Mouse (Mus musculus): ENCODE results near the gene Mrps27. TPM values are rescaled to one million over a fixed set of nuclear protein-coding genes. Genes with fewer than 3 reads are reported as not detected.

Gene Mrps27
- total RNA-seq, 1 experiment from 2014 or later = 54.7 TPM

DNA sequence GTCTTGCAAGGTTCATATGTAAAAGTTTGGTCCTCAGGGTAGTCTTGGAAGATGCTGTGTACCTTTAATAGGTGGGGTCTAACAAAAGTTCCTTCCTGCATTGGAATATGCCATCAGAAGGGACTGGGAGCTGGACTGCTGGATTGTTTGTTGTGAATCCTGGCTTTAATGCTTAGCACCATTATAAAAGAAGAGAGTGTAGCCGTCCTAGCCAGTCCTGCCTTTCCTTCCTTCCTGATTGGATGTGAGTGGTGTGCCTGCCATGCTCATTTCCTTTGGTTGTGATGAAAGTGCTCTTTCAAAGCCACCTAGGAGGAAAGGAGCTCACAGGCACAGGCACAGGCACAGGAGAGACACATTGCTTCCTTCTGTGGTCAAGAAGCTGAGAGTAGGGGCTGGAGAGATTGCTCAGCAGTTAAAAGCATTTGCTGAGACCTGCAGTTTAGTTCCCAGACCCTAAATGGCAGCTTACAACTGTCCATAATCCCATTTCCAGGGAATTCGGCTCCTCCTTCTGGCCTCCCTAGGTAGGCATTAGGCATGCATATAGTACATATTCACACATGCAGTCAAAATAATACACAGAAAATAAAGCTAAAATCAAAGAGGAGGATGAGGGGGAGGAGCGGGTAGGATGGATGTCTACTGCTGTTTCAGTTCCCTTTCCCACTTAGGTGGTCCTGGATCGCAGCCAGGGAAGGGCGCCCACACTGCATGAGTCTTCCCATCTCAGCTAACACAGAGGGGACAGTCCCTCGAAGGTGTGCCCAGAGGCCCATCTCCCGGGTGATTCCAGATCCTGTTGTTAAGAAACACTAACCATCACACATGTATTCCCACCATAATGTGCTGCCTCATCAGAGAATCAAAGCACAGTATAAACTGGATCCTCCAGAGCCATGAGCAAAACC lies 43.6 kb downstream of the Mrps27 start:
- no peak for DNase-seq

DNA sequence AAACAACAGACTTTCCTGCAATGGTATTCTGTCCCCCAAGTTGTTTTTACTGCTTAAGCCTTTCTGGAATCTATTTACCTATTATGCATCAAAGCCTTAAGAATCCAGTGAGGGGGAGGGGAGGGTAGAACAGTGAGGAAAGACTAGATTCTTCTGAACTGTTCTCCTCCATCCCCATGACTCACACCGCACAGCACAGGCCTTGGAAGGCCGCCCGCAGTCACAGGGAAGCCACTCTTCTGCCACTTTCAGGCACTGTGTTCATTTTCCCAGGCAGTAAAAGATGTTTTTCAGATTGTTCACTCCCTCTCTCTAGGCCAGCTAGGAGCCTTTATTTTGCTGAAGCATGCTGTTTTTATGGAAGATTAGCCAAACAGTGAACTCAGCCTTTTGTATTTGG lies 46.8 kb downstream of the Mrps27 start:
- DNase-seq = peak; percentile 88

DNA sequence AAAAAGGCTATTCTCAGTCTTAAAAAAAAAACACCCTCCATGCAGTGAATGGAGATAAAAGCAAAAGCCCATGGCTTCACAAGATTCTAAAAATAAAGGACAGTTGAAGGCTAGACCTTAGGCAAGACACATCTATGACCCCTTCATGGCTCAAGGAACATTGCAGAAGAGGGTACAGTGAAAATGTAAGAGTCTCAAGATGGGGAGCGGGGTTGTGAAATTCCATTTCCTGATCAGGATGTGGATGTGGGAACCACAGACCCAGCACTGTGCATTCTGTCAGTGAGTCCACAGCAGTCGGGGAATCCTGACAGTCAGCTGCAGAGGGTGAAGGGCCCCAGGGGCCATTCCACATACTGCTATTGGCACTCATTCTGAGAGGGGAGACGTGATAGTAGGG lies 48.5 kb downstream of the Mrps27 start:
- DNase-seq = no peak

DNA sequence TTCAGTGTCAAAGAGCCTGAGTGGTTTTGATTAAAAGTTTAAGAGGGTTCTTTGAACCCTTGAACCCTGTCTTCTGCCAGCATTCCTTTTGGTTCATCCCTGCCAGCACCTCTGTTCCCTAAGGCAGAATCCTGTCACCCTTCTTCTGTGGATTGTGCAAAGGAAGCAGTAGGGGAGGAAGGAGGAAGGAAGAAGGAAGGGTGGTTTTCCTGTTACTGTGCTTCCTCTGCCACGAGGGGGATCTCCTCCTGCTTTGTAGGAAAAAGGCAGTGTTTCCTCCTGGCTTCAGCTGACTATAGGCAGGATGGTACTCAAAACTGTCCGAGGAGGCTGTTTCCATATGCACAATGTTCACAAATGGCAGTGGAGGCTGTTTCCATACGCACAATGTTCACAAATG lies 50.1 kb downstream of the Mrps27 start:
- DNase-seq = no peak

DNA sequence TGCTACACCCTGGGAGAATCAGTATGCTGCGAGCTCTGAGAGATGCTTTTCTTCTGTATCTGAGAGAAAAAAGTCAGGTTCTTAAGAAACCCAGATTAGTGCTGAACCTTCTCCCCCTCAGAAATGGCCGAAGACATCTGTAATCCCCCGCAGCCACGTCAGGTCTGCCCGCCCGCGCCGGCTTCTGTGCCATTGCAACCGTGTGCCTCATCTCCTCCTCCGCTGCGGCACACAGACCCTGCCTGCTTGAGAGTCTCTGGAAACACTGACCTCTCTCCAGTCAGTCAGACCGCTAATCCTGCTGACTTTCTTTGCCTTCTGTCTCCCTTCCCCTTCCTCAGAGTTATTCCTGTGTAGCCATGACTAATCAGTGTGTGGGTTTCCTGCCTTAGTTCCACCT lies 50.9 kb downstream of the Mrps27 start:
- no peak for DNase-seq

DNA sequence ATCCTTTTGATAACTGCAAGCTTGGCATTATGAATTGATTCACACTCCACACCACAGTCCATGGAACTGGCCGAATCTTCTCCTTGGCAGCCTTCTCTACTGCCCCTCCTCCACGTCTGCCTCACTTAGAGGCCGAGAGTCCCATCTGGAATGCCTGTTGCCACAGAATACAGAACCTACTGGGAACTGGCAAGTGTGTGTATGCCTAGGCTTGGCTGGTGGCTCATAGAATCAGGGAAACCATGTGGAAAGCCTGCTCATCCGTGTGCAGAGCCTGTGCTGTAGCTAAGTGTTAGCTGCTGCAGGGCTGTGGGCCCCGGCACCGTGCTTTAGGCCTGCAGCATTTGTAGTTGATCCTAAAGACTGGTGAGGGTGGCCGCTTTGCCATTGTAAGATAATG lies 52.6 kb downstream of the Mrps27 start:
- DNase-seq = no peak

DNA sequence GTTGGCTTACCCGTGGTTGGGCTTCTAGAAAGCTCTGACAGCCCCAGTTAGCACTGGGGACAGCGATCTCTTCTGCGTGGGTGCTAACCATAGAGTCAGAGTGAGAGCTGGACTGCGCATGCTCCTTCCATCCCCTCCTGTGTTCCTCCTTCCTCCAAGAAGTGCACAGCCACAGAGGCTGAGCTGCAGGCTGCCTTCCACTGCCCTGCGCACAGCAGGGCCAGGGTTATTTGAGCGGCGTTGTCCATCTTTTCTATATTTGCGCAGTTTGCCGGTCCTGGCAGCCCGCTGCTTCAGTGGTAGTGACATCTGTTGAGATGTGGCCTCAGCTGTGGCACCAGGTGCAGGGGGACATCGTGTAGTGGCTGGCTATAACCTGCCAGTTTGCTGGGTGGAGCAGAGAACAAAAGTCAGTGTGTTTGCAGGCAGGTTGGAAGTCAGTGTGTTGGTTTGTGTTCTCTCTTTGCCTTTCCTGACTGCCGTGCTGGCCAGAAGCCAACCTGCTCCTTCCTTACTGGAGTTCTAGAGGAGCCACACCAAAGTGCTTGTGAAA lies 53.6 kb downstream of the Mrps27 start:
- DNase-seq = no peak

DNA sequence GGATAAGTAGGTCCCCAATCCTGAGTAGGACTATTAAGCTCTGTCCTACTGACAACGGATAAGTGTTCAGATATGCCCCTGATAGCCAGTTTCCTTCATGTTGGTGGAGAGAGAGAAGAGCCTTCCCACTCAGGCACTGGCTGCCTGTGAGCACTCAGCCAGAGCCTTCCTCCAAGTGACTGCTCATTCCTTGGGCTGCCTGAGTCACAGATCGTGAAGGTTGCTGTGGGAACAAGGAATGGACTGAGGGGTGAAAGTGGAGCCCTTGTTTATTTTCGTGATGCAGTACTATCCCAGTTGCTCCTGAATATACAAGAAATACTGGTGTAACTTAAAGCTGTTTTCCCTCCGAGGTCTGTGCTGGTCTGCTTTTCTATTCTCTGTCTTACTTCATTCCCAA lies 54.8 kb downstream of the Mrps27 start:
- no peak for DNase-seq

DNA sequence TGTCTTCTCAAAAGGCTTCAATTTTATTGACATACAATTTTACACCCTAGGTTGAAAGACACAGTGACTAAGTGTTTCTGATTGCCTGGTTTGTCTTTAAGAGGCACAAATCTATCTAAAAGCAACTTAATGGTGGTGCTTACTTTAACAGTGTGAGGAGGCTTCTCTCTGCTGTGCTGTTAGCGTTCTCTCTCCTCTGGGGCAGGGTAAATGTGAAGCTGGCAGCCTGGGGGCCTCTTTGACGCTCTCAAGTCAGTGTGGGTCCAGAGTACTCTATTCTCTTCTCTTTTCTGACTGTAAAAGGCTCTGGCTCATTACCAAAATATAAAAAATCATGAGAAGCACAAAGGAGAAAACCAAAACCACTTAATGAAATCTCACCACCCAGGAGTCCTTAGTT lies 64.6 kb downstream of the Mrps27 start:
- no peak for DNase-seq

DNA sequence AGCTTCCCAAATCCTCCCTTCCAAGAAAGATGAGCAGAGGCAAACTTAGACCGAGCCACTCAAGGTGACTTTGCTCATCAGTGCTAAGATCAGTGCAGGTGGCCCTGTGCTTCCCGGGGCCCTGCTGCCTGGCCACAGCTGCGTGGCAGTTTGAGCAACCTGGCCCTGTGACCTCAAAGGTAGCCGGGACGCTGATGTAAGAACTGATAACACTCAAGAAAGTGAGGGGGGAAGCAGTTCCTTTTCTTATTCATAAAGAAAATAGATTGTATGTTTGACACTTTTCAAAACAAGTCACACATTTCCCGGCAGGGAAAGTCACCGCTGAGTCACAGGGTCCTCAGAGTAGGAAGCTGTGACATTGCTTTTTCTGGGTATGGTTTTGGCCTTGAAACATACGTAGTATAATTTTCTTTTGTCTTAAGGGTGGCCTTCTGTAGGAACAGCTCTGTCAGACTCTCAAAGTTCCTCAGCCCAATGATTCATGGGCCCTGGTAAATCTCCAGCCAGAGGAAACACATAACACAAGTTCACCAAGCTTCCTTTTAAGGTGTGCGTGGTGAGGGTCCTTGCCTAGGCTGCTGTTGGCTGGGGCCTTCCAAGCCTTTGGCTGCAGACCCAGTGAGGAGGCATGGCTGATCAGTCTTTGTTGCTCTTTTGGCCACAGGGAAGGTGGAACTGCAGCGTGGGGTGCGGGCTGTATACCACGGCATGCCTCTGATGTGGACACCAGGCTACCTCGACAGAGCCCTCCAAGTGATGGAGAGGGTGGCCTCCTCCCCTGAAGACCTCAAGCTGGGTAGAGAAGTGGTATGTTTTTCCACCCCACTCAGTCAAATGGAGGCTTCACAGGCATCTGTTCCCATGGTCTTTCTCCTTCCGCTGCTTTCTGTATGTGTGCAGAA lies 66.3 kb downstream of the Mrps27 start:
- DNase-seq = peak; percentile 37

DNA sequence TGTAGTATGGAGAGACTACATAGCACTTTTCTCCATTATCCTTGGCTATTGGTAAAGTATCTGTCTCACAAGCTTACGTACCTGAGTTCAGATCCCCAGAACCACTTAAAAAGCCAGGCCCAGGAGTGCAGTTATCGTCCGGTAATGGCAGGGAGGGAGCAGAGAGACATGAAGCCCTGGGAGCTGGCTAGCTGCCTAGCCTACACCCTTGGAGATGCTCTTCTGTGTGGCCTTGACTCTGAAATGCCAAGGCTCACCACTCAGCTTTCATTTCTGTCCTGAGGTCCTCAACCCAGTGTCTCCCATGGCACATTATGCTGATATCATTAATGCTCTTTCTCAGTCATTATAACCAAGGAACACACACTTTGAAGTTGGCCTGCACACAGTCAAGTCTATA lies 67.2 kb downstream of the Mrps27 start:
- DNase-seq = peak; percentile 81

DNA sequence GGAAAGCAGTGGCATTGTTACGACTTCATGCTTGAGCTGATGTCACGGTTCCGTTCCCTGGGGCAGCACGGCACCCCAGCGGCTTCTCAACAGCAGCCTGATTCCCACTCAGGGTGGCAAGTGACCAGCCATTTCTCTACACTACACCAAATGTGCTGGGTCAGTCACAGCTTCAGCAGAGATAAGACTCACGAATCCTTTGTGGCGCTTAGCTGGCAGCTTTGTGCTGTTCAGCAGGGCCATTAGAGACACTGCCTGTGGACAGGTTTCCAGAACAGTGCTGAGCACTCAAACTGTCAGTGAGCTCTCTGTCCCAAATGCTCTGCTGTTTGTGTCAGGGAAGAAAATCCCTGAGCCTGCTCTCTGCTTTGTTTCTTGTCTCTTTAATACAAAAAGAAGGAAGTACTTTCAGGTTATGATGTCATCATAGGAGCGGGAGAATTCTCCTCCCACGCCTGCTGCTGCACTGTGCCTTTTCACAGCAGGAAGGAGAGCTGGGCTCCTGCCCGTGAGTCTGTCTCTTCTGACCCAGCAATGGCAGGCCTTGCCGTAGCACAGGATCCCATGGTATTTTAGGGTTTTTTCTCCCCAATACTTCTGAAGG lies 68.0 kb downstream of the Mrps27 start:
- DNase-seq = peak; percentile 63

DNA sequence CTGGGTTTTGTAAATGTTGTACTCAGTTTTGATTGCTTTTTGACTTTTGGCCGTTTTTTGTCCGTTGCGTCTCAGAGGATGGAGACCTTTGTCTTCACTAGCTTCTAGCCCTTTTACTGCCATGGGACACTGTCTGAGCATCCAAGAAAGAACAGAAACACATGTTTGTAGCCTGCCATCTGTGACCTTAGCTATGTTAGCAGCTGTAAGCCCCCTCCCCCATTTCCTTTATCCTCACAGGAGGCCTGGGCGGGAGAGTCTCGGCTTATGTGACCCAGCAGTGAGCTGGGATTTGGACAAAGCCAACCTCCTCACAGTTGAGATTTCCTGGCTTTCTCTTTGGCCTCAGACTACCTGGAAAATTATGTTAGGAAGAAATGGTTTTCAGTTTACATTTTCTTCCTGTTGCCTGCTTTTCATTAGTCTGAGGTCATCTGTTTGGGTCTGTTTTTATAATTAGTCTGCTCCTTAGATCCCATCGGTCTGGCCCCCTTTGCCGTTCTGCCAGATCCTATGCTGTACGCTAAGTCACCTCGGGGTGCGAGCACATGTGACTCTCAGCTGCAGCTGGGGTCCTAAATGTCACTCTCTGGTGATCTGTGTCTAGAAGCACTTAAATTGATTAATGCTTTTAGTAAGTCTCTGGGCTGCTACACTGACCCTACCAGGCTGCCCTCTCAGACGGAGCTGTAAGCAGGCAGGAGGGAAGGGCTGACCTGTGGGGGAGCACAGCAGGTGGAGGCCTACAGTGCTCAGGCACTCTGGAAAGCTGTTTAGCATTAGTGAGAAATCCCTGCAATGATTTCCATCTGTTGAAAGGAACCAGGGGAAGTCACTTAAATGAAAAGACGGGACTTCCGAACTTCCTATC lies 69.1 kb downstream of the Mrps27 start:
- DNase-seq = no peak

DNA sequence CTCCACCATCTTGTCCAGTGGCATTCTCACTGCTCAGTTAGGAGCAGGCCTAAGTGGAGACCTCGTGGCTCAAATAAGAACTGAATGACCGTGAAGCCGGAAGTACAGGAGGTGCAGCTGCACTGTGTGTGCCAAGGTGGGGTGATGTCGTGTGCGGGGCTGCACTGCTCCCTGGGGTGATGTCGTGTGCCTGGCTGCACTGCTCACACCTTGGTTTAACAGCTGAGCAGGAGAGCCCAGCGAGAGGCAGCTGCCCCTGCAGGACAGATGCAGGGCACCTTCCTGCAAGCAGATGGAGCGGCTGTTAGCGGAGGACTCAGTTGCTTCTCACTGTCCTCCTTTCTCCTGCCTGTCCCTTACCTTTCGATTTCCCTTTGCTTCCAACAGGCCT lies 69.8 kb downstream of the Mrps27 start:
- DNase-seq = no peak

DNA sequence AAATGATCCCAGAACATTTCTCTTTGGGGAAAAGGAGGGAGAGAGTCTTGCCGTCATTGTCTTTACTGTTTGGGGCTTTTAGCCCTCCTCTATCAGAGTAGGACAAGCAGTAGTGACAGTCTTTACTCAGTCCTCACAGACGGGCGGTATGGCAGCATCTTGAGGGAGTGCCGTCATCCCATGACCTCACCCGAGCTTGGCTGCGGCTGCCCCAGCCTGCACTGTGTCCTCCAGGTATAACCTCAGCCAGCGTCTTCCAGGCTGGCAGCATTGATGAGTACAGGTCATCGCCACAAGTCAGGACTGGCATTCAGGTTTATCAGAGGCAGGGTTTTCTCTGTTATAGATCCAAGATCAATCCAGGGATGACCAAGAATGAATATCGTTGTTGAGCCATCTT lies 72.0 kb downstream of the Mrps27 start:
- DNase-seq = no peak

DNA sequence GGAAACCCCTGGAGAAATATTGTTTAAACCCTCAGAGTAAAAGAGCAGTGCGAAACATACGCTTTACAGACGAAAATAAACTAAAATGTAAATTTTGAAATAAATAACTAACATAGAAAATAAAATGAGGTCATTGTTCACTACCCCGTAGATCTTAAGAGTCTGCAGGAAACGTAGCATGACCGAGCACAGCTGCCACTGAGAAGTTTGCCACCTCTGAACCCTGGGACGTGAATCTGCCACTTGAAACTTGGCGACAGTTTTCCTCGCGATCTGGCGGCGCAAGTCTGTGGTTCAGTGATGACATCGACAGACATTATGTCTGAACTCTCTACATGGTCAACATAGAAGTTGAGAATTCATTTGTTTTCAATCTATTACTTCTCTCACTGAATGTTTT lies 79.0 kb downstream of the Mrps27 start:
- DNase-seq = no peak

DNA sequence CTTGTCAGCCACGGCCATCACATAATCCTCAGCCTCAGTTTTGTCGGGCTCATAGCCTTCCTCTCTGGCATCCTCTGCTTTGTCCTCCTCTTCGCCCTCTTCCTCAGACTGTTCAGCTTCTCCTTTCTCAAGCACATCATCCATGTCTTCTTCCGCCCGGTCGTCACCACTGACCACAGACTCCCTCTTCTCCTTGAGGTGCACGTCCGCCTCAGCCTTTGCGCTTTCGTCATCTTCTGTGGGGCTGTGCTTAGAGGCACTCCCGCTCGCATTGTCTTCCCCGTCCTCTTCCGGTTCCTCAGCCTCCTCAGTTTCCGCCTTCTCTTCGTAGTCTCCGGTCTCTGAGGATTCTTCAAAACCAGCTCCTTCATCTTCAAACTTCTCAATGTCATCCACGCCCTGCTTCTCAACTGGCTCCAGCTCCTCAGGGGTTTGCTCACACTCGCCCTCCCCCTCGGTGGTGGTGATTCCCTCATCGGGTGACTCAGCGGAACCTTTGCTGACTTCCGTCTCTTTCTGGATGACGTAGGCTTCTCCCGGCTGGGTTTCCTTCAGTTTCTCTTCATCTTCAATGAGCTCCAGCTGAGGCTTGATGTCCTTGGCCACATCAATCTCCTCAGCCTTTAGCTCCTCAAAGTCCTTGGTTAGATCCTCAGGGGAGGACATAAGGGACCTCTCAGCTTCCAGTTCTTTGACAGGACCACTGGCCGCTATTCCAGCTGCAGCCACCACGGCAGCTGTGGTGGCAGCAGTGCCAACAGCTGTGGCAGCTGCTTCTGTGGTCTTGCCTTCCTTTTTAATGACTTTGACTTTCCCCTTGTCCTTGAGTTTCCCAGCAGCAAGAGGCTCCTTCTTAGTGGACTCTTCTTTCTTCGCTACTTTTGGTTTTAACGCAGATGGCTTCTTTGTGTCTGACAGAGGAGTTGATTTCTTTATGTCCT lies 88.8 kb downstream of the Mrps27 start:
- DNase-seq = no peak

DNA sequence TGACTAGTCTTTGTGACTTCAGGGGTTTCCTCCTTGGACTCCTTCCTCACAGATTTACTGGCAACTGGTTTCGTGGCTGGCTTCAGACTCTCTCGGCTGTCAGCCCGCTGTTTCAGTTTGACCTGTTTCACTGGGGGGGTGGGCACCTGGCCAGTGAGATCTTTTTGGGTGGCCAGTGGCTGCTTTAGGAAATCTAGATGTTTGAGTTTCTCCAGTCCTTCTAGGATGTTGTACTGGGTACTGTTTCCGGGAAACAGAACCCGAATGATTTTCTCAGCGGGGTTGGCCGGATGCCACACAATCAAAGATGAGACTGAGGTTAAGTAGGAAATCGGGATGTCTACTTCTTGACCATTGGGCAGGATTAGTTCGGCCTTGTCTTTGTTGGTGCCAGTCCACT lies 89.9 kb downstream of the Mrps27 start:
- no peak for DNase-seq

DNA sequence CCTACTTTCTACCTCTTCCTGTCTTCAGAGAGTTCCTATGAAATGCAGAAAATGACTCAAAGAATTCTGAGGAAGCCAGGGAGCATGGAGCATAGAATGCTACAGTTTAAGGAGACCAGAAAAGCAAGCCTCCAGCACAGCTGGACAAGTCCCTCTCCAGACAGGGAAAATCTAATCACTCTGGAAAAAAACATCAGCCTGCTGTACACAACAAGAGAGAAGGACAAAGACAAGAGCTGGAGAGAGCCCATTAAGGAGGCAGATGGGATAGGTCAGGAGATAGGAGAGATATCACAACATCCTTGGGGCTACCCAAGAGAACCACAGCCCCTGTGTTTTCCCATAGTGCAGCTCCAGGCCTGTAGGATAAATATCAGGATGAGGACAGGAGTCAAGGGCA lies 92.5 kb downstream of the Mrps27 start:
- DNase-seq = no peak

DNA sequence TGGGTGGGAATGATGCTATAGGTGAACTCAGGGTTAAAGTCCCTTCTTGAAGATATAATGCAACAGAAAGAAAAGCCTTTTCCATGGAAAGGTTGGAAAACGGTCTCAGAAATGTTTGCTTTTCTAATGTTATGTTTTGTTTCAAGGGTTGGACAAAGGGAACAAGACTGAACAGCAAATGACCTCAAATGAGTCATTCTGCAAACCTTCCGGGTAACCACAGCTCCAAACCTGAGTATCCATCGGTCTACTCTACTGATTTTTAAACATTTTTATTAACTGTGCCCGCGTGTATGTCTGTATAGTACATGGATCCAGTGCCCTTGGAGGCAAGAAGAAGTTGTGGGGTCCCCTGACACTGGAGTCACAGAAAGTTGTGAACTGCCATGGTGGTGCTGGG lies 94.8 kb downstream of the Mrps27 start:
- DNase-seq = no peak
